Mouse (Mus musculus) CH12.LX (cell line): Measurements from ENCODE around the gene Mknk1. TPM values are rescaled to one million over a fixed set of nuclear protein-coding genes. Genes with fewer than 3 reads are reported as not detected.

Experiments
- DNase-seq: peaks from one replicate; pipeline ENCODE4 v3.0.0-alpha.2; 2013; ENCODE audit errors: extremely low read depth
- H3K27ac ChIP-seq: 2 replicates; pipeline ENCODE4 v1.5.1; 2012; ENCODE audit warnings: low read depth, mild to moderate bottlenecking, control low read depth, moderate library complexity; ENCODE audit not compliant: insufficient read depth
- H3K27me3 ChIP-seq: replicated peaks from 2 replicates; pipeline ENCODE3; 2012; ENCODE audit warnings: inconsistent platforms
- H3K36me3 ChIP-seq, 2 experiments: replicated peaks in 1 of 2; 2 replicates each; pipeline versions ENCODE3 to v1.6.1; 2012; ENCODE audit warnings: inconsistent platforms in 1 of 2, low read length in 1 of 2, mild to moderate bottlenecking in 1 of 2, mixed read lengths in 1 of 2, moderate library complexity in 1 of 2; ENCODE audit not compliant: control insufficient read depth in 1 of 2, insufficient read depth in 1 of 2
- H3K4me1 ChIP-seq, 2 experiments: 2 replicates each; pipeline ENCODE4 v1.6.1; 2012; ENCODE audit warnings: inconsistent platforms in 1 of 2, moderate library complexity in 1 of 2; ENCODE audit not compliant: insufficient read depth in 2 of 2, control insufficient read depth in 1 of 2
- H3K4me2 ChIP-seq: 2 replicates; pipeline ENCODE4 v1.6.1; 2012; ENCODE audit warnings: low read depth, mild to moderate bottlenecking, control low read depth; ENCODE audit not compliant: poor library complexity, insufficient read depth, severe bottlenecking
- H3K4me3 ChIP-seq, 3 experiments: fragments of 150-350 bp in 1 of 3; sonication (generic) in 1 of 3; replicated peaks in 1 of 3; 2 replicates each; pipeline versions ENCODE3 to v1.5.1; 2011 to 2012; ENCODE audit warnings: low read depth in 2 of 3, low read length in 2 of 3, mild to moderate bottlenecking in 2 of 3, moderate library complexity in 2 of 3, control low read depth in 1 of 3, improper control_type of control experiment in 1 of 3, inconsistent platforms in 1 of 3, mixed read lengths in 1 of 3; ENCODE audit not compliant: poor library complexity in 1 of 3
- H3K79me2 ChIP-seq: replicated peaks from 2 replicates; pipeline ENCODE4 v1.6.1; 2012; ENCODE audit warnings: mild to moderate bottlenecking, moderate library complexity; ENCODE audit not compliant: control insufficient read depth, poor library complexity, insufficient read depth, severe bottlenecking; ENCODE audit errors: extremely low read depth
- H3K9ac ChIP-seq: 2 replicates; pipeline ENCODE4 v1.6.1; 2012; ENCODE audit warnings: low read depth, mild to moderate bottlenecking, control low read depth, moderate library complexity; ENCODE audit not compliant: insufficient read depth
- H3K9me3 ChIP-seq: replicated peaks from 2 replicates; pipeline ENCODE3; 2012; ENCODE audit warnings: low read length, inconsistent platforms, mixed read lengths
- BHLHE40 ChIP-seq: IDR thresholded peaks from 2 replicates; pipeline ENCODE4 v1.6.1; 2011; ENCODE audit warnings: mild to moderate bottlenecking, low read depth, low read length, improper control_type of control experiment
- CHD1 ChIP-seq: IDR thresholded peaks from 2 replicates; pipeline ENCODE4 v1.6.1; 2012; ENCODE audit warnings: low read depth, low read length, improper control_type of control experiment, inconsistent platforms
- CHD2 ChIP-seq: IDR thresholded peaks from 2 replicates; pipeline ENCODE4 v1.6.1; 2011; ENCODE audit warnings: low read length, improper control_type of control experiment
- CTCF ChIP-seq, 2 experiments: IDR thresholded peaks in 1 of 2; conservative IDR thresholded peaks in 1 of 2; 2 replicates each; pipeline ENCODE4 v1.5.1; 2011 to 2012; ENCODE audit warnings: low read depth in 2 of 2, low read length in 2 of 2, improper control_type of control experiment in 1 of 2, inconsistent platforms in 1 of 2, mild to moderate bottlenecking in 1 of 2, moderate library complexity in 1 of 2
- E2F4 ChIP-seq: IDR thresholded peaks from 2 replicates; pipeline ENCODE4 v1.6.1; 2011; ENCODE audit warnings: low read depth, low read length, improper control_type of control experiment; ENCODE audit not compliant: insufficient replicate concordance
- ELF1 ChIP-seq: IDR thresholded peaks from 2 replicates; pipeline ENCODE4 v1.6.1; 2014; ENCODE audit warnings: low read depth, mild to moderate bottlenecking, inconsistent platforms, low read length, improper control_type of control experiment
- EP300 ChIP-seq: IDR thresholded peaks from 2 replicates; pipeline ENCODE4 v1.6.1; 2011; ENCODE audit warnings: low read length, improper control_type of control experiment
- ETS1 ChIP-seq: conservative IDR thresholded peaks from 2 replicates; pipeline ENCODE4 v1.6.1; 2012; ENCODE audit warnings: low read depth, mild to moderate bottlenecking, inconsistent platforms, low read length, improper control_type of control experiment, moderate library complexity
- GABPA ChIP-seq: IDR thresholded peaks from 2 replicates; pipeline ENCODE4 v1.6.1; 2012; ENCODE audit warnings: low read depth, low read length, improper control_type of control experiment, inconsistent platforms; ENCODE audit not compliant: insufficient replicate concordance
- HCFC1 ChIP-seq: IDR thresholded peaks from 2 replicates; pipeline ENCODE4 v1.6.1; 2012; ENCODE audit warnings: low read depth, mild to moderate bottlenecking, inconsistent platforms, low read length, improper control_type of control experiment
- IRF4 ChIP-seq: IDR thresholded peaks from 2 replicates; pipeline ENCODE4 v1.6.1; 2014; ENCODE audit warnings: low read depth, mild to moderate bottlenecking, inconsistent platforms, low read length, improper control_type of control experiment
- JUN ChIP-seq: IDR thresholded peaks from 2 replicates; pipeline ENCODE4 v1.6.1; 2011; ENCODE audit warnings: low read depth, mild to moderate bottlenecking, low read length, improper control_type of control experiment, moderate library complexity; ENCODE audit not compliant: insufficient read depth
- JUND ChIP-seq: conservative IDR thresholded peaks from 2 replicates; pipeline ENCODE4 v1.6.1; 2011; ENCODE audit warnings: low read depth, low read length, improper control_type of control experiment
- KAT2A ChIP-seq: IDR thresholded peaks from 2 replicates; pipeline ENCODE4 v1.6.1; 2012; ENCODE audit warnings: low read length, improper control_type of control experiment, inconsistent platforms; ENCODE audit not compliant: insufficient replicate concordance
- MAFK ChIP-seq: IDR thresholded peaks from 2 replicates; pipeline ENCODE4 v1.6.1; 2011; ENCODE audit warnings: low read length, improper control_type of control experiment; ENCODE audit not compliant: insufficient replicate concordance
- MAX ChIP-seq: IDR thresholded peaks from 2 replicates; pipeline ENCODE4 v1.6.1; 2011; ENCODE audit warnings: low read length, improper control_type of control experiment
- MAZ ChIP-seq: IDR thresholded peaks from 2 replicates; pipeline ENCODE4 v1.6.1; 2012; ENCODE audit warnings: low read depth, mild to moderate bottlenecking, inconsistent platforms, low read length, improper control_type of control experiment, moderate library complexity
- MEF2A ChIP-seq: IDR thresholded peaks from 2 replicates; pipeline ENCODE4 v1.6.1; 2014; ENCODE audit warnings: low read depth, mild to moderate bottlenecking, inconsistent platforms, low read length, improper control_type of control experiment, borderline replicate concordance
- MXI1 ChIP-seq: IDR thresholded peaks from 2 replicates; pipeline ENCODE4 v1.6.1; 2011; ENCODE audit warnings: mild to moderate bottlenecking, low read depth, low read length, improper control_type of control experiment
- MYC ChIP-seq: IDR thresholded peaks from 2 replicates; pipeline ENCODE4 v1.6.1; 2011; ENCODE audit warnings: low read depth, mild to moderate bottlenecking, improper control_type of control experiment, low read length
- NELFE ChIP-seq: IDR thresholded peaks from 2 replicates; pipeline ENCODE4 v1.6.1; 2011; ENCODE audit warnings: low read depth, low read length, improper control_type of control experiment
- NRF1 ChIP-seq: IDR thresholded peaks from 2 replicates; pipeline ENCODE4 v1.6.1; 2014; ENCODE audit warnings: low read depth, mild to moderate bottlenecking, inconsistent platforms, low read length, improper control_type of control experiment, moderate library complexity
- PAX5 ChIP-seq: IDR thresholded peaks from 2 replicates; pipeline ENCODE4 v1.6.1; 2012; ENCODE audit warnings: low read length, inconsistent platforms, mixed read lengths
- POLR2A ChIP-seq: IDR thresholded peaks from 2 replicates; pipeline ENCODE4 v1.6.1; 2011; ENCODE audit warnings: low read depth, mild to moderate bottlenecking, improper control_type of control experiment, low read length
- POLR2AphosphoS2 ChIP-seq: IDR thresholded peaks from 2 replicates; pipeline ENCODE4 v1.6.1; 2011; ENCODE audit warnings: low read depth, low read length, improper control_type of control experiment
- RAD21 ChIP-seq: IDR thresholded peaks from 2 replicates; pipeline ENCODE4 v1.6.1; 2011; ENCODE audit warnings: low read depth, mild to moderate bottlenecking, low read length, improper control_type of control experiment, moderate library complexity
- RCOR1 ChIP-seq: conservative IDR thresholded peaks from 2 replicates; pipeline ENCODE4 v1.6.1; 2012; ENCODE audit warnings: low read depth, mild to moderate bottlenecking, inconsistent platforms, low read length, improper control_type of control experiment
- SIN3A ChIP-seq: IDR thresholded peaks from 2 replicates; pipeline ENCODE4 v1.6.1; 2012; ENCODE audit warnings: low read length, improper control_type of control experiment, inconsistent platforms
- SMC3 ChIP-seq: IDR thresholded peaks from 2 replicates; pipeline ENCODE4 v1.6.1; 2011; ENCODE audit warnings: low read depth, low read length, improper control_type of control experiment
- TBP ChIP-seq: conservative IDR thresholded peaks from 2 replicates; pipeline ENCODE4 v1.6.1; 2011; ENCODE audit warnings: low read depth, low read length, improper control_type of control experiment
- TCF12 ChIP-seq: IDR thresholded peaks from 2 replicates; pipeline ENCODE4 v1.6.1; 2014; ENCODE audit warnings: low read depth, mild to moderate bottlenecking, inconsistent platforms, low read length, improper control_type of control experiment
- UBTF ChIP-seq: IDR thresholded peaks from 2 replicates; pipeline ENCODE4 v1.6.1; 2012; ENCODE audit warnings: low read depth, mild to moderate bottlenecking, inconsistent platforms, low read length, improper control_type of control experiment, moderate library complexity
- USF1 ChIP-seq: IDR thresholded peaks from 2 replicates; pipeline ENCODE4 v1.6.1; 2014; ENCODE audit warnings: low read depth, mild to moderate bottlenecking, inconsistent platforms, low read length, improper control_type of control experiment
- USF2 ChIP-seq: conservative IDR thresholded peaks from 2 replicates; pipeline ENCODE4 v1.6.1; 2011; ENCODE audit warnings: low read depth, low read length, improper control_type of control experiment
- ZC3H11A ChIP-seq: IDR thresholded peaks from 2 replicates; pipeline ENCODE4 v1.6.1; 2012; ENCODE audit warnings: low read depth, mild to moderate bottlenecking, inconsistent platforms, low read length, improper control_type of control experiment
- ZKSCAN1 ChIP-seq: IDR thresholded peaks from 2 replicates; pipeline ENCODE4 v1.6.1; 2012; ENCODE audit warnings: low read depth, inconsistent platforms, low read length, improper control_type of control experiment, borderline replicate concordance
- ZMIZ1 ChIP-seq: IDR thresholded peaks from 2 replicates; pipeline ENCODE4 v1.6.1; 2012; ENCODE audit warnings: low read depth, mild to moderate bottlenecking, inconsistent platforms, low read length, improper control_type of control experiment
- ZNF384 ChIP-seq: IDR thresholded peaks from 2 replicates; pipeline ENCODE4 v1.6.1; 2012; ENCODE audit warnings: low read depth, low read length, improper control_type of control experiment, inconsistent platforms
- dilution Hi-C: fragments of 300-500 bp; cut with MboI; formaldehyde crosslinking; loops from 2 replicates; pipeline ENCODE4 v1.14.3; 2020; ENCODE audit warnings: low sequenced_read_pairs; ENCODE audit not compliant: extremely low pct_unique_long_range_greater_than_20kb, extremely low pct_ligation_motif_present
- in situ Hi-C: fragments of 300-500 bp; cut with MboI; formaldehyde crosslinking; loops from 3 replicates; pipeline ENCODE4 v1.14.3; 2019; ENCODE audit warnings: low sequenced_read_pairs, low pct_ligation_motif_present, low pct_unique_long_range_greater_than_20kb, mixed read lengths
- polyA plus RNA-seq: library from polyadenylated mRNA; unstranded; fragments of >175 nt; gene quantifications from 2 replicates; pipeline ENCODE4 v1.2.1, GENCODE M21; 2012; ENCODE audit warnings: low read depth; ENCODE audit not compliant: insufficient read length
- total RNA-seq, 2 experiments: library from RNA; depleted of rRNA; stranded (reverse); fragments of 300-350 nt in 1 of 2; fragments of >200 nt in 1 of 2; gene quantifications; 2 replicates each; pipeline ENCODE4 v1.2.3; 2012 to 2014

The Mknk1 gene
- total and polyA plus RNA-seq, 3 experiments = 17.8 to 39.0 (median 31.5) TPM

DNA sequence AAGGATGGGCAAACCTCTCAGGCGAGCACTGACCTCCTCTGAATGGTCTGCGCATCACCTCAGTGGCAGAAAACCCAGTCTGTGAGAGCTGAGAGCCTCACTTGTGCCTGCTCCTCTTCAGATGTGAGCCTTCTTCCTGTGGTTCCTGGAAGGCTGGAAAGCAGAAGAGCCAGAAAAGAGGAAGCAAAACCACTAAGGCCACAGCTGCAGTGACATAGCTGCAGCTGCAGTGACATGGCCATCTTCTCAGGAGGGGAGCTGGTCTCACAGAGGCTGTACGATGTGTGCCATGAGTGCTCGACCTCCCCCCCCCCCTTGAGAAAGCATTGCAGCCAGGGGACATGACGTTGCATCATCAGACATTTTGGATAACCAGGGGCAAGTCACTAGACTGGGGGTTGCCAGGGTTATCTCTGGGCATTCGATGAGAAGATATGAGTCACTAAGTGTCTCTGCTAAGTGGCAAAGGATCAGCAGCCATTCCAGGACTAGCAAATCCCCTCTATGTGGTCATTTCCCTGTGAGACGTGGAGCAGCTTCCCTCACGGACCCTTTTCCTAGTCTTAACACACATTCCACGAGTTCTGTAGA lies 18.4 kb downstream of the Mknk1 start:
- H3K9ac ChIP-seq = peak overlapping the region; percentile 27

DNA sequence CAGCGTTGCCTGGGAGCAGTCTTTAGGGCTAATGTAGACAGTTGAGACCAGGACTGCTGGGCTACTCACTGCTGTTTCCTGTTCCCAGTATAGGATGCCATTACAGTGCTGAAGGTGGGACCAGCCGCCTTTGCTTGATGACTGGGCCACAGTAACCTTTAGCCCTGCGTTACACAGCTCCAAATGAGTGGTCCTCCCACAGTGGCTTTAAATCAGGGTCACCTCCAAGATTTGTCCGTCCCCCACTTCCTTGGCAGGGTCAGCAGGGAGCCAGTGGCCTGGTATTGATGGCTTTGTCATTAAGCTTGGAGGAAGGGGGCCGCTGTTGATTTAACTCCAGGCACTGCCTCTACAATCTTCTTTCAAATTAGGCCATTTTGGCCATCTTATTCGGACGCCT lies 24.4 kb downstream of the Mknk1 start:
- no peak for TF ChIP-seq RAD21
- no peak for TF ChIP-seq RCOR1
- TF ChIP-seq EP300 = no peak
- no peak for TF ChIP-seq MXI1
- TF ChIP-seq HCFC1 = no peak
- no peak for TF ChIP-seq MAZ
- TF ChIP-seq ZKSCAN1 = no peak
- no peak for TF ChIP-seq POLR2AphosphoS2
- no peak for TF ChIP-seq ZNF384
- TF ChIP-seq ELF1 = no peak
- TF ChIP-seq JUN = no peak
- no peak for TF ChIP-seq UBTF
- TF ChIP-seq NRF1 = no peak
- peaks cover 81 to 95% of the 10 kb centered on the region in 2 experiments for H3K36me3 ChIP-seq
- in situ Hi-C loops = no loop called here
- DNase-seq = no peak
- H3K27ac ChIP-seq = no peak overlapping the region
- no peak overlapping the region for H3K9ac ChIP-seq
- no peaks in the 10 kb centered on the region for H3K9me3 ChIP-seq
- no peaks in the 10 kb centered on the region for H3K79me2 ChIP-seq
- no peak overlapping the region for H3K4me3 ChIP-seq
- H3K27me3 ChIP-seq = no peaks in the 10 kb centered on the region
- dilution Hi-C loops = no loop called here
- H3K4me2 ChIP-seq = no peak overlapping the region
- H3K4me1 ChIP-seq = peaks cover 2 to 12% of the 10 kb centered on the region in 2 experiments

More for the DNA sequence above, 18.4 kb downstream of the Mknk1 start:
- H3K4me2 ChIP-seq = no peak overlapping the region
- in situ Hi-C loops (no loop called here), dilution Hi-C loops (no loop called here)
- DNase-seq = peak; percentile 88
- no peaks in the 10 kb centered on the region for H3K9me3 ChIP-seq
- TF ChIP-seq ELF1 (peak; percentile 48; the same call in 1 of the 2 replicates), EP300 (peak; percentile 95), IRF4 (peak; percentile 91), BHLHE40 (peak; percentile 80), CHD2 (peak; percentile 59; the same call in 1 of the 2 replicates), GABPA (no peak), JUND (0 out of 2 replicates have a peak, but pooled peaks have one; percentile 4), RCOR1 (0 out of 2 replicates have a peak, but pooled peaks have one; percentile 65), MAX (peak; percentile 58), JUN (no peak), MAFK (peak; percentile 60; the same call in 1 of the 2 replicates), TBP (no peak), UBTF (no peak), POLR2AphosphoS2 (peak; percentile 30; the same call in 1 of the 2 replicates), SIN3A (peak; percentile 90), TCF12 (peak; percentile 97), POLR2A (peak; percentile 32; the same call in 1 of the 2 replicates), NELFE (no peak), USF1 (no peak), ETS1 (peak; percentile 92), KAT2A (0 out of 2 replicates have a peak, but pooled peaks have one; percentile 38), MAZ (peak; percentile 91), RAD21 (0 out of 2 replicates have a peak, but pooled peaks have one; percentile 0), ZC3H11A (no peak), NRF1 (peak; percentile 37), ZKSCAN1 (no peak), E2F4 (no peak), CTCF (conservative IDR thresholded peaks at IDR 0.05 in 1 of 2, IDR thresholded peaks at IDR 0.05 in 1 of 2; ENCODE audit: low read depth in 2 of 2, low read length in 2 of 2) (no peak), MEF2A (peak; percentile 79), PAX5 (no peak), MXI1 (peak; percentile 59), HCFC1 (peak; percentile 39), ZNF384 (peak; percentile 16; the same call in 1 of the 2 replicates), MYC (peak; percentile 84), SMC3 (peak; percentile 31), CHD1 (peak; percentile 61; the same call in 1 of the 2 replicates), USF2 (no peak), ZMIZ1 (peak; percentile 57; the same call in 1 of the 2 replicates)
- peaks cover 22 to 53% of the 10 kb centered on the region in 2 experiments for H3K4me1 ChIP-seq
- H3K27ac ChIP-seq = peak overlapping the region; percentile 96
- no peaks in the 10 kb centered on the region; the same call in 1 of the 2 replicates for H3K79me2 ChIP-seq
- peaks cover 57 to 88% of the 10 kb centered on the region in 2 experiments for H3K36me3 ChIP-seq
- peak overlapping the region in 1 of 3 experiments; percentile 19 for H3K4me3 ChIP-seq
- no peaks in the 10 kb centered on the region for H3K27me3 ChIP-seq
